Mouse (Mus musculus): ENCODE results near the gene Cela3a. TPM values are rescaled to one million over a fixed set of nuclear protein-coding genes. Genes with fewer than 3 reads are reported as not detected.

The Cela3a gene
- polyA plus RNA-seq, 1 experiment from 2014 or later: not detected

GRCm38 (mm10) chr4:137405571-137405970 lies 4.0 kb downstream of the Cela3a start:
- 97% methylated on average over 3 of the region's 3 CpGs for WGBS
- ATAC-seq (ENCODE audit: low FRiP score, low read depth): no peak
- H3K9ac ChIP-seq: no peak overlapping the region

GRCm38 (mm10) chr4:137396641-137397525 lies 12.7 kb downstream of the Cela3a start:
- H3K36me3 ChIP-seq: no peaks in the 10 kb centered on the region
- H3K27me3 ChIP-seq: no peaks in the 10 kb centered on the region
- H3K27ac ChIP-seq (replicated peaks): no peak overlapping the region
- H3K9ac ChIP-seq: no peak overlapping the region
- H3K4me1 ChIP-seq (replicated peaks): no peaks in the 10 kb centered on the region
- WGBS: 78% methylated on average over 15 of the region's 15 CpGs
- ATAC-seq (ENCODE audit: low FRiP score, low read depth): no peak
- no peak overlapping the region for H3K4me2 ChIP-seq
- H3K4me3 ChIP-seq: no peak overlapping the region
- H3K9me3 ChIP-seq: no peaks in the 10 kb centered on the region

More at GRCm38 (mm10) chr4:137405571-137405970, 4.0 kb downstream of the Cela3a start:
- Histone ChIP-seq H3K4me2 (no peak overlapping the region), H3K27me3 (no peaks in the 10 kb centered on the region), H3K9me3 (no peaks in the 10 kb centered on the region), H3K4me3 (no peak overlapping the region), H3K36me3 (no peaks in the 10 kb centered on the region), H3K4me1 (replicated peaks) (no peaks in the 10 kb centered on the region), H3K27ac (replicated peaks) (no peak overlapping the region)

GRCm38 (mm10) chr4:137393378-137394135 lies 16.0 kb downstream of the Cela3a start:
- Histone ChIP-seq H3K9ac (no peak overlapping the region), H3K36me3 (no peaks in the 10 kb centered on the region), H3K4me3 (no peak overlapping the region), H3K4me2 (no peak overlapping the region), H3K4me1 (replicated peaks) (peaks cover 12% of the 10 kb centered on the region), H3K27me3 (no peaks in the 10 kb centered on the region), H3K27ac (replicated peaks) (no peak overlapping the region), H3K9me3 (no peaks in the 10 kb centered on the region)
- ATAC-seq (ENCODE audit: low FRiP score, low read depth): no peak
- WGBS: 71% methylated on average over 9 of the region's 9 CpGs

GRCm38 (mm10) chr4:137392874-137393273 lies 16.7 kb downstream of the Cela3a start:
- WGBS: 84% methylated on average over 9 of the region's 9 CpGs
- no peak for ATAC-seq (ENCODE audit: low FRiP score, low read depth)
- H3K4me1 ChIP-seq (replicated peaks): peaks cover 12% of the 10 kb centered on the region
- H3K27me3 ChIP-seq: no peaks in the 10 kb centered on the region
- H3K4me3 ChIP-seq: no peak overlapping the region
- H3K9ac ChIP-seq: no peak overlapping the region
- no peaks in the 10 kb centered on the region for H3K9me3 ChIP-seq
- no peak overlapping the region for H3K27ac ChIP-seq (replicated peaks)
- no peak overlapping the region for H3K4me2 ChIP-seq
- no peaks in the 10 kb centered on the region for H3K36me3 ChIP-seq

GRCm38 (mm10) chr4:137391287-137391686 lies 18.3 kb downstream of the Cela3a start:
- 89% methylated on average over 3 of the region's 3 CpGs for WGBS
- H3K36me3 ChIP-seq: no peaks in the 10 kb centered on the region
- ATAC-seq (ENCODE audit: low FRiP score, low read depth): no peak
- H3K27me3 ChIP-seq: no peaks in the 10 kb centered on the region
- H3K9ac ChIP-seq: no peak overlapping the region
- no peak overlapping the region for H3K4me3 ChIP-seq
- no peaks in the 10 kb centered on the region for H3K9me3 ChIP-seq
- no peak overlapping the region for H3K4me2 ChIP-seq
- peaks cover 20% of the 10 kb centered on the region for H3K4me1 ChIP-seq (replicated peaks)
- no peak overlapping the region for H3K27ac ChIP-seq (replicated peaks)

GRCm38 (mm10) chr4:137390196-137390595 lies 19.4 kb downstream of the Cela3a start:
- Histone ChIP-seq H3K27me3 (no peaks in the 10 kb centered on the region), H3K4me2 (no peak overlapping the region), H3K9me3 (no peaks in the 10 kb centered on the region), H3K9ac (no peak overlapping the region), H3K36me3 (no peaks in the 10 kb centered on the region), H3K4me1 (replicated peaks) (peaks cover 20% of the 10 kb centered on the region), H3K4me3 (no peak overlapping the region), H3K27ac (replicated peaks) (no peak overlapping the region)
- no peak for ATAC-seq (ENCODE audit: low FRiP score, low read depth)
- 83% methylated on average over 4 of the region's 4 CpGs for WGBS

GRCm38 (mm10) chr4:137388983-137389382 lies 20.6 kb downstream of the Cela3a start:
- Histone ChIP-seq H3K27ac (replicated peaks) (peak overlapping the region; percentile 96), H3K4me1 (replicated peaks) (peaks cover 20% of the 10 kb centered on the region), H3K27me3 (no peaks in the 10 kb centered on the region), H3K4me3 (peak overlapping the region; percentile 72), H3K36me3 (no peaks in the 10 kb centered on the region), H3K9me3 (no peaks in the 10 kb centered on the region), H3K4me2 (peak overlapping the region; percentile 71), H3K9ac (peak overlapping the region; percentile 76)
- ATAC-seq (ENCODE audit: low FRiP score, low read depth): no peak
- 45% methylated on average over 6 of the region's 6 CpGs for WGBS

GRCm38 (mm10) chr4:137388059-137388794 lies 21.4 kb downstream of the Cela3a start:
- Histone ChIP-seq H3K9me3 (no peaks in the 10 kb centered on the region), H3K4me1 (replicated peaks) (peaks cover 20% of the 10 kb centered on the region), H3K4me2 (peak overlapping the region; percentile 71), H3K27me3 (no peaks in the 10 kb centered on the region), H3K4me3 (peak overlapping the region; percentile 72), H3K36me3 (no peaks in the 10 kb centered on the region), H3K9ac (peak overlapping the region; percentile 76), H3K27ac (replicated peaks) (peak overlapping the region; percentile 96)
- peak; percentile 96 for ATAC-seq (ENCODE audit: low FRiP score, low read depth)
- WGBS: under 1% methylated on average over 44 of the region's 46 CpGs

- Histone ChIP-seq H3K4me2 (peak overlapping the region; percentile 71), H3K9me3 (no peaks in the 10 kb centered on the region), H3K27me3 (no peaks in the 10 kb centered on the region), H3K4me3 (peak overlapping the region; percentile 72), H3K9ac (peak overlapping the region; percentile 76), H3K4me1 (replicated peaks) (peaks cover 20% of the 10 kb centered on the region), H3K36me3 (no peaks in the 10 kb centered on the region), H3K27ac (replicated peaks) (peak overlapping the region; percentile 96)
- no peak for ATAC-seq (ENCODE audit: low FRiP score, low read depth)
- WGBS: 1% methylated on average over 20 of the region's 20 CpGs
These were observed 22.0 kb downstream of the Cela3a start for GRCm38 (mm10) chr4:137387482-137388058.

- peaks cover 5% of the 10 kb centered on the region; the same call in 1 of the 2 replicates for H3K4me1 ChIP-seq (replicated peaks)
- H3K9ac ChIP-seq: no peak overlapping the region
- H3K4me3 ChIP-seq: no peak overlapping the region
- H3K9me3 ChIP-seq: no peaks in the 10 kb centered on the region
- H3K4me2 ChIP-seq: peak overlapping the region; percentile 23
- no peaks in the 10 kb centered on the region for H3K27me3 ChIP-seq
- no peak for ATAC-seq (ENCODE audit: low FRiP score, low read depth)
- 38% methylated on average over 16 of the region's 16 CpGs for WGBS
- no peaks in the 10 kb centered on the region for H3K36me3 ChIP-seq
- no peak overlapping the region for H3K27ac ChIP-seq (replicated peaks)
These were observed 28.6 kb downstream of the Cela3a start for GRCm38 (mm10) chr4:137380702-137381605.

Measured in hindbrain, embryonic 15.5 days (tissue).